Mouse (Mus musculus) liver, embryonic 16.5 days (tissue): ENCODE data around the gene Sugct. TPM values are rescaled to one million over a fixed set of nuclear protein-coding genes. Genes with fewer than 3 reads are reported as not detected.

ENCODE experiments used
- ATAC-seq: fragments of 200-750 bp; cut with Nextera tagmentation; 2 replicates; pipeline ENCODE4 v1.8.0; 2017; ENCODE audit warnings: low read depth, mild to moderate bottlenecking, moderate number of reproducible peaks, moderate library complexity
- H3K27ac ChIP-seq: fragments of 300-500 bp; sonication (generic); 2 replicates; pipeline ENCODE4 v1.5.1; 2014; ENCODE audit warnings: mild to moderate bottlenecking, low read length
- H3K27me3 ChIP-seq: fragments of 300-500 bp; sonication (generic); 2 replicates; pipeline ENCODE4 v1.6.1; 2014; ENCODE audit warnings: low read depth, low read length, mixed read lengths; ENCODE audit not compliant: control insufficient read depth, insufficient read depth
- H3K36me3 ChIP-seq: fragments of 300-500 bp; sonication (generic); 2 replicates; pipeline ENCODE4 v1.6.1; 2014; ENCODE audit warnings: mild to moderate bottlenecking; ENCODE audit not compliant: control insufficient read depth, insufficient read depth
- H3K4me1 ChIP-seq: fragments of 300-500 bp; sonication (generic); 2 replicates; pipeline ENCODE4 v1.6.1; 2014; ENCODE audit warnings: low read depth, low read length, mixed read lengths; ENCODE audit not compliant: control insufficient read depth
- H3K4me2 ChIP-seq: fragments of 300-500 bp; sonication (generic); 2 replicates; pipeline ENCODE4 v1.6.1; 2014; ENCODE audit warnings: low read depth, low read length, mixed read lengths
- H3K4me3 ChIP-seq: fragments of 300-500 bp; sonication (generic); 2 replicates; pipeline ENCODE4 v1.5.1; 2014; ENCODE audit warnings: low read depth, mild to moderate bottlenecking, low read length
- H3K9ac ChIP-seq: fragments of 300-500 bp; sonication (generic); 2 replicates; pipeline ENCODE4 v1.6.1; 2014; ENCODE audit warnings: low read depth, low read length
- H3K9me3 ChIP-seq: fragments of 300-500 bp; sonication (generic); replicated peaks from 2 replicates; pipeline ENCODE4 v1.6.1; 2016; ENCODE audit warnings: low read length; ENCODE audit not compliant: control insufficient read depth
- WGBS: fragments of 180-500 bp; shearing (Covaris S2); extraction: QIAGEN DNeasy Blood & Tissue Kit; methylation state at CpG from one replicate; pipeline ENCODE4 v1.1.7; 2014; ENCODE audit not compliant: insufficient replicate concordance; 5-methylcytosine and 5-hydroxymethylcytosine counted together
- polyA plus RNA-seq: library from polyadenylated mRNA; unstranded; fragments of >200 nt; fragmentation: Nextera tagmentation; extraction: Ambion mirVana; gene quantifications from 2 replicates; pipeline ENCODE4 v1.2.1, GENCODE M21; 2015

The Sugct gene
- polyA plus RNA-seq, 1 experiment from 2014 or later = 5.6 TPM

DNA sequence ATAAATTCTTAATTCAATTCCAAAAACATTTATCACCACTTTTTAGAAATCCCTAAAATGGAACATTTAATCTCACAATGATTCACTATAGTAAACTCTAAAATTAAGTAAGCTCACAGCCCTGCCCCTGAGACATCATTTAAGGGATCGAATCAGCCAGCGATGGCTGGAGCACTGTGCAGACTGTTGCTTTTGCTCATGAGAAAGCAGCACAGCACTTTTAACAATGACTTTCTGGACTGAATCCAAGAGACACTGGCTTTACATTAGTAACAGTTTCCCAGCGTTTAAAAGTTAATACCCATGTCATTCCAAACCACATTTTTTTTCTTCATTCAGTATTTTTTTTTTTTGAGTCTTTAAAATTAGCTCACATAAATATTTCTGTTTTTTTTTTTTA lies 398.9 kb downstream of the Sugct start:
- H3K27me3 ChIP-seq = no peaks in the 10 kb centered on the region
- ATAC-seq = no peak
- H3K4me1 ChIP-seq = no peaks in the 10 kb centered on the region
- H3K4me2 ChIP-seq = no peak overlapping the region
- H3K27ac ChIP-seq = no peak overlapping the region
- no peaks in the 10 kb centered on the region for H3K9me3 ChIP-seq
- WGBS = 68% methylated on average over 3 of the region's 3 CpGs
- no peak overlapping the region for H3K9ac ChIP-seq
- no peak overlapping the region for H3K4me3 ChIP-seq
- H3K36me3 ChIP-seq = no peaks in the 10 kb centered on the region

DNA sequence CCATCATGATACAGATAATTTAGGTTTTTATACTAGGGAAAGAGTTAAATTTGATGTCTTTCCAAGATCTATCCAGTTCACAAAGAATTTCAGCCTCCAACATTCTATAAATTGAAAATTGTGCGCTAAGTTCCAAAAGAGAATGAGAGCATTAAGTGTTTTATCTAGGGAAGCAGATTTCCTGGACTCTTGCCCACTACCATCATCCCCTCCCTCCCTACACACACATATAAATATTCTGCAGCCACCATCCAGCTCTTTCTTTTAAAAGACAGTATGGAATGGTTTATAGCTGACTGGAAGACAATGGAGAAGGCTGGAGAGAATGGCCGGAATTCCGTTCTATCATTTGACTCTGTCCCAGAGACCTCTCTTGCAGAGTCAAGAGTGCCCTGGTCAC lies 404.3 kb downstream of the Sugct start:
- H3K27ac ChIP-seq = no peak overlapping the region
- no peak for ATAC-seq
- no peaks in the 10 kb centered on the region for H3K27me3 ChIP-seq
- no peak overlapping the region for H3K4me2 ChIP-seq
- H3K36me3 ChIP-seq = no peaks in the 10 kb centered on the region
- 63% methylated on average over 3 of the region's 3 CpGs for WGBS
- no peak overlapping the region for H3K4me3 ChIP-seq
- no peaks in the 10 kb centered on the region for H3K4me1 ChIP-seq
- no peaks in the 10 kb centered on the region for H3K9me3 ChIP-seq
- H3K9ac ChIP-seq = no peak overlapping the region

GRCm38 (mm10) chr13:17288377-17288776 lies 407.0 kb downstream of the Sugct start:
- no peak overlapping the region for H3K9ac ChIP-seq
- H3K9me3 ChIP-seq = no peaks in the 10 kb centered on the region
- H3K27ac ChIP-seq = no peak overlapping the region
- no peaks in the 10 kb centered on the region for H3K4me1 ChIP-seq
- no peaks in the 10 kb centered on the region for H3K36me3 ChIP-seq
- H3K4me2 ChIP-seq = no peak overlapping the region
- 9% methylated on average over 1 of the region's 1 CpGs for WGBS
- ATAC-seq = no peak
- no peak overlapping the region for H3K4me3 ChIP-seq
- no peaks in the 10 kb centered on the region for H3K27me3 ChIP-seq

- no peak for ATAC-seq
- Histone ChIP-seq H3K9me3 (no peaks in the 10 kb centered on the region), H3K4me2 (no peak overlapping the region), H3K27me3 (no peaks in the 10 kb centered on the region), H3K4me1 (no peaks in the 10 kb centered on the region), H3K27ac (no peak overlapping the region), H3K4me3 (no peak overlapping the region), H3K9ac (no peak overlapping the region), H3K36me3 (no peaks in the 10 kb centered on the region)
- 58% methylated on average over 3 of the region's 3 CpGs for WGBS
These were observed 449.4 kb downstream of the Sugct start for GRCm38 (mm10) chr13:17245936-17246335.

- WGBS = 37% methylated on average over 3 of the region's 3 CpGs
- ATAC-seq = no peak
- no peaks in the 10 kb centered on the region for H3K4me1 ChIP-seq
- H3K27ac ChIP-seq = no peak overlapping the region
- H3K9ac ChIP-seq = no peak overlapping the region
- no peak overlapping the region for H3K4me3 ChIP-seq
- no peaks in the 10 kb centered on the region for H3K36me3 ChIP-seq
- no peak overlapping the region for H3K4me2 ChIP-seq
- H3K27me3 ChIP-seq = no peaks in the 10 kb centered on the region
- H3K9me3 ChIP-seq = no peaks in the 10 kb centered on the region
These were observed 478.8 kb downstream of the Sugct start for GRCm38 (mm10) chr13:17216524-17216923.

GRCm38 (mm10) chr13:17212681-17213080 lies 482.7 kb downstream of the Sugct start:
- no peak overlapping the region for H3K4me2 ChIP-seq
- no peak overlapping the region for H3K27ac ChIP-seq
- H3K9me3 ChIP-seq = no peaks in the 10 kb centered on the region
- no peak overlapping the region for H3K4me3 ChIP-seq
- no peaks in the 10 kb centered on the region for H3K36me3 ChIP-seq
- no peak overlapping the region for H3K9ac ChIP-seq
- no peak for ATAC-seq
- no peaks in the 10 kb centered on the region for H3K4me1 ChIP-seq
- H3K27me3 ChIP-seq = no peaks in the 10 kb centered on the region

- no peak for ATAC-seq
- H3K4me3 ChIP-seq = no peak overlapping the region
- 45% methylated on average over 3 of the region's 3 CpGs for WGBS
- no peak overlapping the region for H3K9ac ChIP-seq
- H3K27me3 ChIP-seq = no peaks in the 10 kb centered on the region
- H3K9me3 ChIP-seq = no peaks in the 10 kb centered on the region
- H3K4me2 ChIP-seq = no peak overlapping the region
- no peaks in the 10 kb centered on the region for H3K36me3 ChIP-seq
- no peaks in the 10 kb centered on the region for H3K4me1 ChIP-seq
- H3K27ac ChIP-seq = no peak overlapping the region
These were observed 505.1 kb downstream of the Sugct start for GRCm38 (mm10) chr13:17190180-17190762.

- Histone ChIP-seq H3K4me2 (no peak overlapping the region), H3K9me3 (no peaks in the 10 kb centered on the region), H3K4me1 (no peaks in the 10 kb centered on the region), H3K27me3 (no peaks in the 10 kb centered on the region), H3K36me3 (no peaks in the 10 kb centered on the region), H3K4me3 (no peak overlapping the region), H3K9ac (no peak overlapping the region), H3K27ac (no peak overlapping the region)
- 10% methylated on average over 8 of the region's 8 CpGs for WGBS
- no peak for ATAC-seq
These were observed 510.1 kb downstream of the Sugct start for GRCm38 (mm10) chr13:17185253-17185652.

GRCm38 (mm10) chr13:17165917-17166316 lies 529.4 kb downstream of the Sugct start:
- no peaks in the 10 kb centered on the region for H3K9me3 ChIP-seq
- no peaks in the 10 kb centered on the region for H3K4me1 ChIP-seq
- no peaks in the 10 kb centered on the region for H3K27me3 ChIP-seq
- no peak overlapping the region for H3K27ac ChIP-seq
- ATAC-seq = no peak
- H3K4me2 ChIP-seq = no peak overlapping the region
- no peak overlapping the region for H3K4me3 ChIP-seq
- WGBS = 37% methylated on average over 3 of the region's 3 CpGs
- H3K9ac ChIP-seq = no peak overlapping the region
- H3K36me3 ChIP-seq = no peaks in the 10 kb centered on the region
